Comparison of ENCODE assay signal across 12 mouse cellular contexts in genomic region chr11:62086648-62087047, GRCm38 (mm10).
"Had no signal": no experiment of that assay in that cellular context is flagged by ENCODE, and none has a peak within 500 bp of the region (broad histone marks: within the 10 kb centered on the region; RNA-seq: fewer than 3 reads in every experiment).

No protein-coding gene starts in this region.

- H3K9me3 ChIP-seq: limb, embryonic 15.5 days; megakaryocyte, embryonic 14.5 days; midbrain, embryonic 12.5 days; neural tube, embryonic 15.5 days had no signal

- DNase-seq: kidney, postnatal 14 days; lung, embryonic 14.5 days; lung, postnatal 10 days; lung, postnatal 4 days; right cerebral cortex, adult 18-20 months; right cerebral cortex, postnatal 25 days; thymus, postnatal 36 days had no signal

- H3K9ac ChIP-seq: limb, embryonic 15.5 days; lung, embryonic 14.5 days; midbrain, embryonic 12.5 days; neural tube, embryonic 15.5 days had no signal

- H3K4me2 ChIP-seq: limb, embryonic 15.5 days; lung, embryonic 14.5 days; midbrain, embryonic 12.5 days; neural tube, embryonic 15.5 days had no signal

- H3K27ac ChIP-seq: left cerebral cortex, adult 2 months; limb, embryonic 15.5 days; midbrain, embryonic 12.5 days; neural tube, embryonic 15.5 days had no signal

- H3K27me3 ChIP-seq: limb, embryonic 15.5 days; megakaryocyte, embryonic 14.5 days; midbrain, embryonic 12.5 days; neural tube, embryonic 15.5 days had no signal

- H3K36me3 ChIP-seq: limb, embryonic 15.5 days; midbrain, embryonic 12.5 days; neural tube, embryonic 15.5 days had no signal

- H3K4me1 ChIP-seq: limb, embryonic 15.5 days; midbrain, embryonic 12.5 days; neural tube, embryonic 15.5 days had no signal

- H3K4me3 ChIP-seq: left cerebral cortex, adult 2 months; limb, embryonic 15.5 days; megakaryocyte, embryonic 14.5 days; midbrain, embryonic 12.5 days; neural tube, embryonic 15.5 days had no signal
